Mouse (Mus musculus) hindbrain, embryonic 12.5 days (tissue): ENCODE measurements at regions not wholly inside any gene's neighbourhood (a gene's known extent, or its start where the extent isn't known, plus 50 kb on each side); places are given as distances from the start of the nearest gene placed in this dataset.

Experiments used
- ATAC-seq: fragments of 200-750 bp; cut with Nextera tagmentation; 2 replicates; pipeline ENCODE4 v1.8.0; 2017; ENCODE audit warnings: moderate TSS enrichment; ENCODE audit not compliant: low FRiP score
- H3K27ac ChIP-seq: fragments of 300-500 bp; sonication (generic); 2 replicates; pipeline ENCODE4 v1.5.1; 2016; ENCODE audit warnings: mild to moderate bottlenecking
- H3K27me3 ChIP-seq: fragments of 300-500 bp; sonication (generic); 2 replicates; pipeline ENCODE4 v1.6.1; 2016; ENCODE audit warnings: mild to moderate bottlenecking
- H3K36me3 ChIP-seq: fragments of 300-500 bp; sonication (generic); 2 replicates; pipeline ENCODE4 v1.6.1; 2016; ENCODE audit warnings: mild to moderate bottlenecking
- H3K4me1 ChIP-seq: fragments of 300-500 bp; sonication (generic); 2 replicates; pipeline ENCODE4 v1.6.1; 2016
- H3K4me2 ChIP-seq: fragments of 300-500 bp; sonication (generic); replicated peaks from 2 replicates; pipeline ENCODE4 v1.6.1; 2016; ENCODE audit warnings: mild to moderate bottlenecking
- H3K4me3 ChIP-seq: fragments of 300-500 bp; sonication (generic); 2 replicates; pipeline ENCODE4 v1.5.1; 2016; ENCODE audit warnings: mild to moderate bottlenecking
- H3K9ac ChIP-seq: fragments of 300-500 bp; sonication (generic); 2 replicates; pipeline ENCODE4 v1.6.1; 2016; ENCODE audit warnings: mild to moderate bottlenecking, moderate library complexity
- H3K9me3 ChIP-seq: fragments of 300-500 bp; sonication (generic); replicated peaks from 2 replicates; pipeline ENCODE4 v1.6.1; 2016; ENCODE audit warnings: mild to moderate bottlenecking
- WGBS: fragments of 180-500 bp; shearing (Covaris S2); methylation state at CpG from one replicate; pipeline ENCODE4 v1.1.7; 2016; 5-methylcytosine and 5-hydroxymethylcytosine counted together

GRCm38 (mm10) chr11:113016801-113017715, 235.0 kb downstream of the Sox9 start:
- Histone ChIP-seq H3K9me3 (no peaks in the 10 kb centered on the region), H3K4me2 (no peak overlapping the region), H3K36me3 (no peaks in the 10 kb centered on the region), H3K27ac (peak overlapping the region; percentile 6; the same call in 1 of the 2 replicates), H3K4me3 (no peak overlapping the region), H3K27me3 (no peaks in the 10 kb centered on the region; the same call in 1 of the 2 replicates), H3K4me1 (peaks cover 40% of the 10 kb centered on the region), H3K9ac (no peak overlapping the region)
- peak; percentile 73 for ATAC-seq
- 26% methylated on average over 7 of the region's 7 CpGs for WGBS

- H3K4me1 ChIP-seq: peaks cover 17% of the 10 kb centered on the region
- no peak for ATAC-seq
- H3K27ac ChIP-seq: no peak overlapping the region
These were observed 239.5 kb downstream of the Sox9 start for GRCm38 (mm10) chr11:113021533-113021932.

GRCm38 (mm10) chr11:113026994-113027393, 245.0 kb downstream of the Sox9 start:
- 70% methylated on average over 6 of the region's 6 CpGs for WGBS
- 0 out of 2 replicates have a peak, but pooled peaks cover 3% of the 10 kb centered on the region for H3K27me3 ChIP-seq
- H3K4me1 ChIP-seq: peaks cover 4% of the 10 kb centered on the region; the same call in 1 of the 2 replicates
- ATAC-seq: no peak
- no peak overlapping the region for H3K4me2 ChIP-seq
- H3K9ac ChIP-seq: no peak overlapping the region
- H3K27ac ChIP-seq: no peak overlapping the region
- H3K4me3 ChIP-seq: no peak overlapping the region
- no peaks in the 10 kb centered on the region for H3K36me3 ChIP-seq
- no peaks in the 10 kb centered on the region; the same call in 1 of the 2 replicates for H3K9me3 ChIP-seq

More at GRCm38 (mm10) chr11:113021533-113021932, 239.5 kb downstream of the Sox9 start:
- no peak overlapping the region for H3K9ac ChIP-seq
- no peaks in the 10 kb centered on the region for H3K36me3 ChIP-seq
- no peak overlapping the region for H3K4me3 ChIP-seq
- H3K4me2 ChIP-seq: no peak overlapping the region
- 36% methylated on average over 4 of the region's 4 CpGs for WGBS
- H3K9me3 ChIP-seq: no peaks in the 10 kb centered on the region; the same call in 1 of the 2 replicates
- H3K27me3 ChIP-seq: no peaks in the 10 kb centered on the region

- WGBS: 95% methylated on average over 8 of the region's 8 CpGs
These were observed 246.4 kb downstream of the Sox9 start for GRCm38 (mm10) chr11:113028235-113028919.

GRCm38 (mm10) chr11:113031405-113031804, 249.4 kb downstream of the Sox9 start:
- no peak for ATAC-seq
- no peak overlapping the region for H3K27ac ChIP-seq
- H3K9me3 ChIP-seq: no peaks in the 10 kb centered on the region
- no peak overlapping the region for H3K4me2 ChIP-seq
- no peak overlapping the region for H3K9ac ChIP-seq
- H3K4me3 ChIP-seq: no peak overlapping the region
- H3K27me3 ChIP-seq: 0 out of 2 replicates have a peak, but pooled peaks cover 3% of the 10 kb centered on the region
- H3K36me3 ChIP-seq: no peaks in the 10 kb centered on the region
- H3K4me1 ChIP-seq: peaks cover 7% of the 10 kb centered on the region; the same call in 1 of the 2 replicates
- WGBS: 59% methylated on average over 8 of the region's 8 CpGs

More at GRCm38 (mm10) chr11:113028235-113028919, 246.4 kb downstream of the Sox9 start:
- peaks cover 7% of the 10 kb centered on the region; the same call in 1 of the 2 replicates for H3K4me1 ChIP-seq
- no peak overlapping the region for H3K4me3 ChIP-seq
- 0 out of 2 replicates have a peak, but pooled peaks cover 3% of the 10 kb centered on the region for H3K27me3 ChIP-seq
- no peaks in the 10 kb centered on the region for H3K9me3 ChIP-seq
- H3K9ac ChIP-seq: no peak overlapping the region
- H3K36me3 ChIP-seq: no peaks in the 10 kb centered on the region
- no peak overlapping the region for H3K4me2 ChIP-seq
- ATAC-seq: no peak
- H3K27ac ChIP-seq: no peak overlapping the region

GRCm38 (mm10) chr11:113032487-113033228, 250.6 kb downstream of the Sox9 start:
- no peaks in the 10 kb centered on the region for H3K9me3 ChIP-seq
- WGBS: 79% methylated on average over 8 of the region's 8 CpGs
- no peaks in the 10 kb centered on the region for H3K36me3 ChIP-seq
- no peak overlapping the region for H3K27ac ChIP-seq
- H3K4me2 ChIP-seq: no peak overlapping the region
- no peak overlapping the region for H3K9ac ChIP-seq
- no peak for ATAC-seq
- 0 out of 2 replicates have a peak, but pooled peaks cover 3% of the 10 kb centered on the region for H3K27me3 ChIP-seq
- no peak overlapping the region for H3K4me3 ChIP-seq
- peaks cover 7% of the 10 kb centered on the region; the same call in 1 of the 2 replicates for H3K4me1 ChIP-seq

- no peak overlapping the region for H3K4me3 ChIP-seq
- H3K4me2 ChIP-seq: no peak overlapping the region
- H3K4me1 ChIP-seq: peaks cover 7% of the 10 kb centered on the region; the same call in 1 of the 2 replicates
- no peak for ATAC-seq
- 97% methylated on average over 13 of the region's 13 CpGs for WGBS
- H3K9me3 ChIP-seq: no peaks in the 10 kb centered on the region
- no peaks in the 10 kb centered on the region for H3K36me3 ChIP-seq
- no peak overlapping the region for H3K9ac ChIP-seq
- H3K27me3 ChIP-seq: no peaks in the 10 kb centered on the region
- H3K27ac ChIP-seq: no peak overlapping the region
These were observed 252.9 kb downstream of the Sox9 start for GRCm38 (mm10) chr11:113034911-113035310.

GRCm38 (mm10) chr11:113037736-113038135, 255.7 kb downstream of the Sox9 start:
- H3K9me3 ChIP-seq: no peaks in the 10 kb centered on the region
- no peak overlapping the region for H3K4me3 ChIP-seq
- no peak overlapping the region for H3K9ac ChIP-seq
- no peak overlapping the region for H3K27ac ChIP-seq
- H3K36me3 ChIP-seq: peaks cover 7% of the 10 kb centered on the region; the same call in 1 of the 2 replicates
- no peaks in the 10 kb centered on the region for H3K27me3 ChIP-seq
- H3K4me2 ChIP-seq: no peak overlapping the region
- 0 out of 2 replicates have a peak, but pooled peaks cover under 1% of the 10 kb centered on the region for H3K4me1 ChIP-seq
- ATAC-seq: no peak
- WGBS: 76% methylated on average over 4 of the region's 4 CpGs

- 54% methylated on average over 5 of the region's 5 CpGs for WGBS
- Histone ChIP-seq H3K9me3 (no peaks in the 10 kb centered on the region), H3K9ac (no peak overlapping the region), H3K27me3 (no peaks in the 10 kb centered on the region), H3K36me3 (peaks cover 13% of the 10 kb centered on the region), H3K4me3 (no peak overlapping the region), H3K27ac (no peak overlapping the region), H3K4me2 (no peak overlapping the region), H3K4me1 (peaks cover 33% of the 10 kb centered on the region)
- ATAC-seq: no peak
These were observed 260.7 kb downstream of the Sox9 start for GRCm38 (mm10) chr11:113042710-113043109.

GRCm38 (mm10) chr11:113046200-113047051, 264.4 kb downstream of the Sox9 start:
- peaks cover 13% of the 10 kb centered on the region for H3K36me3 ChIP-seq
- ATAC-seq: peak; percentile 91
- H3K4me1 ChIP-seq: peaks cover 51% of the 10 kb centered on the region
- H3K9me3 ChIP-seq: no peaks in the 10 kb centered on the region
- 20% methylated on average over 20 of the region's 20 CpGs for WGBS
- peak overlapping the region; percentile 40 for H3K4me2 ChIP-seq
- no peak overlapping the region for H3K4me3 ChIP-seq
- H3K27me3 ChIP-seq: no peaks in the 10 kb centered on the region
- H3K27ac ChIP-seq: peak overlapping the region; percentile 72
- no peak overlapping the region; the same call in 1 of the 2 replicates for H3K9ac ChIP-seq

GRCm38 (mm10) chr11:113048158-113048557, 266.1 kb downstream of the Sox9 start:
- 82% methylated on average over 7 of the region's 7 CpGs for WGBS
- peaks cover 51% of the 10 kb centered on the region for H3K4me1 ChIP-seq
- no peak overlapping the region for H3K4me3 ChIP-seq
- H3K9me3 ChIP-seq: no peaks in the 10 kb centered on the region
- ATAC-seq: no peak
- peaks cover 7% of the 10 kb centered on the region; the same call in 1 of the 2 replicates for H3K36me3 ChIP-seq
- H3K27me3 ChIP-seq: no peaks in the 10 kb centered on the region
- no peak overlapping the region for H3K4me2 ChIP-seq
- H3K9ac ChIP-seq: no peak overlapping the region
- no peak overlapping the region for H3K27ac ChIP-seq
